Mouse (Mus musculus) kidney, postnatal 0 days (tissue): Measurements from ENCODE around the gene Hnrnpm. TPM values are rescaled to one million over a fixed set of nuclear protein-coding genes. Genes with fewer than 3 reads are reported as not detected.

ENCODE experiments used
- ATAC-seq: fragments of 200-750 bp; cut with Nextera tagmentation; replicated peaks from 2 replicates; pipeline ENCODE4 v1.8.0; 2017; ENCODE audit warnings: low read depth, moderate number of reproducible peaks, moderate TSS enrichment, moderate library complexity; ENCODE audit not compliant: low FRiP score
- DNase-seq: peaks from one replicate; pipeline ENCODE4 v3.0.0-alpha.2; 2016; ENCODE audit warnings: low spot score
- H3K27ac ChIP-seq: fragments of 300-500 bp; sonication (generic); 2 replicates; pipeline ENCODE4 v1.5.1; 2014; ENCODE audit warnings: mild to moderate bottlenecking
- H3K27me3 ChIP-seq: fragments of 300-500 bp; sonication (generic); 2 replicates; pipeline ENCODE4 v1.6.1; 2014; ENCODE audit warnings: low read length, mixed read lengths; ENCODE audit not compliant: insufficient read depth
- H3K36me3 ChIP-seq: fragments of 300-500 bp; sonication (generic); 2 replicates; pipeline ENCODE4 v1.6.1; 2014; ENCODE audit warnings: low read length, mixed read lengths; ENCODE audit not compliant: insufficient read depth
- H3K4me1 ChIP-seq: fragments of 300-500 bp; sonication (generic); replicated peaks from 2 replicates; pipeline ENCODE4 v1.6.1; 2014; ENCODE audit warnings: antibody characterized with exemption, low read length, mixed read lengths; ENCODE audit not compliant: insufficient read depth
- H3K4me2 ChIP-seq: fragments of 300-500 bp; sonication (generic); 2 replicates; pipeline ENCODE4 v1.6.1; 2014; ENCODE audit warnings: mild to moderate bottlenecking, low read length, moderate library complexity, mixed read lengths
- H3K4me3 ChIP-seq: fragments of 300-500 bp; sonication (generic); replicated peaks from 2 replicates; pipeline ENCODE4 v1.5.1; 2014; ENCODE audit warnings: low read depth, low read length
- H3K9ac ChIP-seq: fragments of 300-500 bp; sonication (generic); 2 replicates; pipeline ENCODE4 v1.6.1; 2014; ENCODE audit warnings: low read depth, low read length
- H3K9me3 ChIP-seq: fragments of 300-500 bp; sonication (generic); replicated peaks from 2 replicates; pipeline ENCODE4 v1.6.1; 2016; ENCODE audit warnings: low read length, inconsistent platforms, mixed read lengths
- CTCF ChIP-seq: IDR thresholded peaks from 2 replicates; pipeline ENCODE4 v1.5.1; 2016; ENCODE audit warnings: antibody characterized with exemption, low read depth, mild to moderate bottlenecking, moderate library complexity
- WGBS: fragments of 180-500 bp; shearing (Covaris S2); extraction: QIAGEN DNeasy Blood & Tissue Kit; methylation state at CpG from one replicate; pipeline ENCODE4 v1.1.7; 2014; 5-methylcytosine and 5-hydroxymethylcytosine counted together
- polyA plus RNA-seq: library from polyadenylated mRNA; unstranded; fragments of >200 nt; fragmentation: Nextera tagmentation; extraction: Ambion mirVana; gene quantifications from 2 replicates; pipeline ENCODE4 v1.2.1, GENCODE M21; 2015

Hnrnpm gene
- polyA plus RNA-seq, 1 experiment from 2014 or later, result 248 TPM

- H3K27ac ChIP-seq, result no peak overlapping the region
- H3K4me2 ChIP-seq, result no peak overlapping the region
- H3K4me1 ChIP-seq, result peaks cover 16% of the 10 kb centered on the region; the same call in 1 of the 2 replicates
- ATAC-seq (no peak), DNase-seq (no peak)
- no peak overlapping the region for H3K9ac ChIP-seq
- no peaks in the 10 kb centered on the region for H3K9me3 ChIP-seq
- no peak overlapping the region for H3K4me3 ChIP-seq
- H3K36me3 ChIP-seq, result no peaks in the 10 kb centered on the region; the same call in 1 of the 2 replicates
- H3K27me3 ChIP-seq, result no peaks in the 10 kb centered on the region
- no peak for TF ChIP-seq CTCF
These were observed 4.9 kb downstream of the Hnrnpm start for GRCm38 (mm10) chr17:33681767-33682166.

DNA sequence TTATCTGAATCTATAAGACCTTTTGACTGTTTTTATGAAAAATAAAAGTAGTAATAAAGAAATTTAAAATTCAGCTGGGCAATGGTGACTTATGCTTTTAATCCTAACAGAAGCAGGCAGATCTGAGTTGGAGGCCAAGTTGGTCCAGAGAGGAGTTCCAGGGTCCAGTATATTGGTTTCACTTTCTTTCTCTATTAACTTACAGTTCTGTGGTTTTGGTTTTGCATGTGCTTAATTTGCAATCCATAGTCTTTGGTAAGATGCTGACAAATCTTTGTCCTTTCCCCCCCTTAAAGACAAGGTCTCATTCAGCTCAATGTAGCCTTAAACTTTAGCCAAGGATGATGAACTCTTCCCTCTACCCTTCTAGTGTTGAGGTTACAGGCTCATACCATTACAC lies 7.9 kb downstream of the Hnrnpm start:
- DNase-seq (no peak), ATAC-seq (no peak)
- TF ChIP-seq CTCF, result no peak
- no peak overlapping the region for H3K9ac ChIP-seq
- H3K36me3 ChIP-seq, result peaks cover 7% of the 10 kb centered on the region; the same call in 1 of the 2 replicates
- H3K27me3 ChIP-seq, result no peaks in the 10 kb centered on the region
- no peaks in the 10 kb centered on the region for H3K9me3 ChIP-seq
- H3K4me3 ChIP-seq, result no peak overlapping the region
- peaks cover 8% of the 10 kb centered on the region; the same call in 1 of the 2 replicates for H3K4me1 ChIP-seq
- H3K4me2 ChIP-seq, result no peak overlapping the region
- no peak overlapping the region for H3K27ac ChIP-seq

DNA sequence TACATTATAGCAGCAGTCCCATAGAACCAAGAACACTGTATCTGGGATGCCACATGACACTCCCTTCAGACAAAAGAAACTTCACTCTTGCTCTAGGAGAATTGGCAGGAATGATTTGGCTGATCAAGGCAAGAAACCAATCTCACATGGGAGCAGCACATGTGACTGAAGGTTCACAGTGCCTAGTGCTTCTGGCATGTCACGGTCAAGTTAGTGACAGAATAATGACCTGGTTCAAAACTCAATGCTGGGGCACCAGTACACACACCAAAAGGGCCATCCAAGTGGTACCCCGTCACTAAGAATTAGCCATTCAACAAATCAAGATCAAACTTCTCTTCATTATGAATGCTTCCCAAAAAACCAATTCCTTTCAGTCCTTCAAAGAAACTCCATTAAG lies 10.6 kb downstream of the Hnrnpm start:
- Histone ChIP-seq H3K27ac (no peak overlapping the region), H3K9me3 (no peaks in the 10 kb centered on the region), H3K4me2 (no peak overlapping the region), H3K36me3 (peaks cover 7% of the 10 kb centered on the region; the same call in 1 of the 2 replicates), H3K9ac (no peak overlapping the region), H3K27me3 (no peaks in the 10 kb centered on the region), H3K4me3 (no peak overlapping the region), H3K4me1 (peaks cover 3% of the 10 kb centered on the region; the same call in 1 of the 2 replicates)
- DNase-seq, result no peak
- no peak for ATAC-seq
- no peak for TF ChIP-seq CTCF
- 76% methylated on average over 2 of the region's 2 CpGs for WGBS

DNA sequence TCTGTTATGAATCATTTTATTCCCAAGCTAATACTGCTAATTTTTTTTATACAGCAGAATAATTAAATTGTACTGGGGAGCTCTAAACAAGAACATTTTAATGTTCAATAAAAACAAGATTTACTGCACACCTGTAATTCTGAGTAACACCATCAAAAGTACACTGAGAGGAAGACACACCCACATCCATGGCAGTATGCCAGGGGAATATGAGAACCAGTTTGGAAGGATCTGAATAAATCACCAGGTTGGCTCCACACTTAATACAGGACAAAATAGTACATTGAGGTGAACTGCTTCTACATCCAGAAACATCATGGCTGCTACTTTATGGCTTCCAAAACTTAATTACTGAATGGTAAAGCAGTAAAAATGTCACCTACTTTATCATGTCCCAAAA lies 11.2 kb downstream of the Hnrnpm start:
- no peak for ATAC-seq
- no peaks in the 10 kb centered on the region for H3K9me3 ChIP-seq
- H3K4me2 ChIP-seq, result no peak overlapping the region
- no peaks in the 10 kb centered on the region for H3K27me3 ChIP-seq
- H3K4me3 ChIP-seq, result no peak overlapping the region
- no peak overlapping the region for H3K27ac ChIP-seq
- TF ChIP-seq CTCF, result no peak
- H3K4me1 ChIP-seq, result peaks cover 3% of the 10 kb centered on the region; the same call in 1 of the 2 replicates
- no peak overlapping the region for H3K9ac ChIP-seq
- peaks cover 7% of the 10 kb centered on the region; the same call in 1 of the 2 replicates for H3K36me3 ChIP-seq
- DNase-seq, result peak; percentile 21

GRCm38 (mm10) chr17:33673837-33674236 lies 12.8 kb downstream of the Hnrnpm start:
- WGBS, result 71% methylated on average over 1 of the region's 1 CpGs
- H3K4me2 ChIP-seq, result no peak overlapping the region
- DNase-seq (no peak), ATAC-seq (no peak)
- TF ChIP-seq CTCF, result no peak
- H3K4me1 ChIP-seq, result 0 out of 2 replicates have a peak, but pooled peaks cover 3% of the 10 kb centered on the region
- H3K4me3 ChIP-seq, result no peak overlapping the region
- no peaks in the 10 kb centered on the region for H3K27me3 ChIP-seq
- H3K9me3 ChIP-seq, result no peaks in the 10 kb centered on the region
- H3K36me3 ChIP-seq, result peaks cover 7% of the 10 kb centered on the region; the same call in 1 of the 2 replicates
- no peak overlapping the region for H3K9ac ChIP-seq
- no peak overlapping the region for H3K27ac ChIP-seq

DNA sequence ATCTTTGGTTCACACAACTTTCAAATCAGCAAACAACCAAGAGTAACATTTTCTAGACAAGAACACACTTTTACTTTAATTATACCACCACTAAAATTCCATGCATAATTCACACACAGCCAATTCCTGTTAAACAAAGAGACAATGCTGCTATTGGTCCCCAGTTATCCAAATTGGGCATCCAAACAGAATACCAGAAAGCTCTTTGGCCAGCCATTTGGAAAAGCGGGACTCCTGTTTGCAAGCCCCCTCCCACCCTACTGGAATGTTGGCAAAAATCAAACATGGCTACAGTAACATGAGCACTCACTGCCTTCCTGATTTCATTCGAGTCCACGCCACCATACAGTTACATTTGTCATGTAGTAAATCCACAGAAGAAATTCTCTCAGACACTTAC lies 17.0 kb downstream of the Hnrnpm start:
- WGBS, result 84% methylated on average over 3 of the region's 3 CpGs
- DNase-seq, result no peak
- H3K36me3 ChIP-seq, result peaks cover 15% of the 10 kb centered on the region

DNA sequence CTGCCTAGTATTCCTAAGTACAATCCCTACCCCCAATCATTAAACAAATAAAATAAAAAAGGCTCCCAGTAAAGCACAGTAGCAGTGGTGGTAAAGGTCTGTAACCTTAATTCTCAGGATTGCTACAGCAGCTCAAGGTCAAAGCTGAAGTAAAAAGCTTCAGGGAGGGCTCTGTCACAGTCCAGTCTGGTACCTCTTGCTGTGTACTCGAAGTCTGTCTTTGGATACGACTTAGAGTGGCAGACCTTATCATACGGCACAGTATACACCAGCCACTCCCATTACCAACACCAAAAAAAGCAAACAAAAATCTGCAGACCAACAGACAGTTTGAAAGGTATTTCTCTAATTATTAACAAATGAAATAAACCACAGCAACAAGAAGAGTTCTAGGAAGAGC lies 19.8 kb downstream of the Hnrnpm start:
- Histone ChIP-seq H3K9me3 (no peaks in the 10 kb centered on the region), H3K9ac (no peak overlapping the region), H3K4me1 (0 out of 2 replicates have a peak, but pooled peaks cover 3% of the 10 kb centered on the region), H3K27ac (no peak overlapping the region), H3K27me3 (no peaks in the 10 kb centered on the region), H3K36me3 (peaks cover 33% of the 10 kb centered on the region), H3K4me3 (no peak overlapping the region), H3K4me2 (no peak overlapping the region)
- ATAC-seq, result no peak
- WGBS, result 78% methylated on average over 3 of the region's 3 CpGs
- DNase-seq, result no peak
- no peak for TF ChIP-seq CTCF

More for the DNA sequence above, 17.0 kb downstream of the Hnrnpm start:
- Histone ChIP-seq H3K9me3 (no peaks in the 10 kb centered on the region), H3K4me2 (no peak overlapping the region), H3K9ac (no peak overlapping the region), H3K4me1 (0 out of 2 replicates have a peak, but pooled peaks cover 3% of the 10 kb centered on the region), H3K4me3 (no peak overlapping the region), H3K27ac (no peak overlapping the region), H3K27me3 (no peaks in the 10 kb centered on the region)
- no peak for TF ChIP-seq CTCF
- ATAC-seq, result no peak
